Mouse (Mus musculus) embryonic facial prominence, embryonic 15.5 days (tissue): ENCODE results near the gene Atp5d. TPM values are rescaled to one million over a fixed set of nuclear protein-coding genes. Genes with fewer than 3 reads are reported as not detected.

ENCODE experiments used
- polyA plus RNA-seq: library from polyadenylated mRNA; unstranded; fragments of >200 nt; fragmentation: Nextera tagmentation; extraction: Ambion mirVana; gene quantifications from 2 replicates; pipeline ENCODE4 v1.2.1, GENCODE M21; 2015

The Atp5d gene
- polyA plus RNA-seq, 1 experiment from 2014 or later = 516 TPM

Other genes with a start within 250 kb of the Atp5d start
- gene Cfd, start 247.8 kb upstream of the Atp5d start, polyA plus RNA-seq = not detected in 2 replicates
- gene Med16, start 229.7 kb upstream of the Atp5d start, polyA plus RNA-seq = 44.0 and 48.4 TPM in 2 replicates
- 5.2 TPM in 1 of 2 replicates, not detected in the other for gene Gm26602, start 227.8 kb upstream of the Atp5d start, polyA plus RNA-seq
- gene Kiss1r, start 221.7 kb upstream of the Atp5d start, polyA plus RNA-seq = 1.1 and 1.4 TPM in 2 replicates
- 179 and 181 TPM in 2 replicates for gene R3hdm4, start 217.4 kb upstream of the Atp5d start, polyA plus RNA-seq
- 6.6 and 7.0 TPM in 2 replicates for gene Arid3a, start 211.6 kb upstream of the Atp5d start, polyA plus RNA-seq
- gene Wdr18, start 178.5 kb upstream of the Atp5d start, polyA plus RNA-seq = 84.7 and 90.6 TPM in 2 replicates
- 0.63 and 0.77 TPM in 2 replicates for gene Grin3b, start 167.9 kb upstream of the Atp5d start, polyA plus RNA-seq
- 23.9 and 29.3 TPM in 2 replicates for gene Tmem259, start 154.3 kb upstream of the Atp5d start, polyA plus RNA-seq
- 288 and 296 TPM in 2 replicates for gene Cnn2, start 150.0 kb upstream of the Atp5d start, polyA plus RNA-seq
- gene Abca7, start 142.1 kb upstream of the Atp5d start, polyA plus RNA-seq = 3.7 and 4.0 TPM in 2 replicates
- 5.1 and 6.2 TPM in 2 replicates for gene Arhgap45, start 122.0 kb upstream of the Atp5d start, polyA plus RNA-seq
- gene Polr2e, start 98.8 kb upstream of the Atp5d start, polyA plus RNA-seq = 218 and 221 TPM in 2 replicates
- gene Gpx4, start 91.5 kb upstream of the Atp5d start, polyA plus RNA-seq = 503 and 528 TPM in 2 replicates
- gene Sbno2, start 33.1 kb upstream of the Atp5d start, polyA plus RNA-seq = 19.4 and 19.8 TPM in 2 replicates
- gene Stk11, start 22.8 kb upstream of the Atp5d start, polyA plus RNA-seq = 21.3 and 27.3 TPM in 2 replicates
- 9.3 and 10.9 TPM in 2 replicates for gene Cbarp, start 2.2 kb downstream of the Atp5d start, polyA plus RNA-seq
- gene Midn, start 9.6 kb downstream of the Atp5d start, polyA plus RNA-seq = 18.3 and 20.4 TPM in 2 replicates
- gene Cirbp, start 27.4 kb downstream of the Atp5d start, polyA plus RNA-seq = 102 and 116 TPM in 2 replicates
- gene 1600002K03Rik, start 34.3 kb downstream of the Atp5d start, polyA plus RNA-seq = 12.0 and 13.6 TPM in 2 replicates
- gene Efna2, start 40.9 kb downstream of the Atp5d start, polyA plus RNA-seq = 30.9 and 31.8 TPM in 2 replicates
- 75.2 and 77.0 TPM in 2 replicates for gene Mum1, start 87.8 kb downstream of the Atp5d start, polyA plus RNA-seq
- gene Ndufs7, start 110.5 kb downstream of the Atp5d start, polyA plus RNA-seq = 317 and 339 TPM in 2 replicates
- gene Gamt, start 122.4 kb downstream of the Atp5d start, polyA plus RNA-seq = 72.3 and 88.0 TPM in 2 replicates
- gene Dazap1, start 122.9 kb downstream of the Atp5d start, polyA plus RNA-seq = 61.2 and 64.6 TPM in 2 replicates
- gene Rps15, start 153.8 kb downstream of the Atp5d start, polyA plus RNA-seq = 969 and 997 TPM in 2 replicates
- 3.4 and 5.4 TPM in 2 replicates for gene Apc2, start 157.3 kb downstream of the Atp5d start, polyA plus RNA-seq
- gene 2310011J03Rik, start 181.9 kb downstream of the Atp5d start, polyA plus RNA-seq = 50.8 and 52.7 TPM in 2 replicates
- gene Pcsk4, start 190.9 kb downstream of the Atp5d start, polyA plus RNA-seq = 4.2 and 5.2 TPM in 2 replicates
- gene Reep6, start 191.3 kb downstream of the Atp5d start, polyA plus RNA-seq = 10.7 and 13.7 TPM in 2 replicates
- gene Adamtsl5, start 209.8 kb downstream of the Atp5d start, polyA plus RNA-seq = 11.5 and 11.6 TPM in 2 replicates
- gene Plk5, start 217.8 kb downstream of the Atp5d start, polyA plus RNA-seq = 2.0 and 2.2 TPM in 2 replicates
- 7.2 and 8.4 TPM in 2 replicates for gene Mex3d, start 249.0 kb downstream of the Atp5d start, polyA plus RNA-seq